ENCODE assay signal across 21 mouse cellular contexts in genomic region chr11:98323136-98323866, GRCm38 (mm10). TPM values are rescaled to one million over a fixed set of nuclear protein-coding genes. Genes with fewer than 3 reads are reported as not detected.
DNase-seq lines count a peak whose midpoint lies in the region; ATAC-seq and TF ChIP-seq lines count a peak whose summit lies in the region.
"Had no signal": no experiment of that assay in that cellular context is flagged by ENCODE, and none has a peak within 500 bp of the region (broad histone marks: within the 10 kb centered on the region; RNA-seq: fewer than 3 reads in every experiment).

No protein-coding gene starts in this region.

- H3K36me3 ChIP-seq in forebrain, embryonic 11.5 days (ENCODE audit: control insufficient read depth, insufficient read depth, low read length), result no peaks in the 10 kb centered on the region
- no peaks in the 10 kb centered on the region for H3K36me3 ChIP-seq in forebrain, embryonic 12.5 days (replicated peaks)
- no peaks in the 10 kb centered on the region for H3K36me3 ChIP-seq in neural tube, embryonic 11.5 days (ENCODE audit: control insufficient read depth, insufficient read depth, low read length)
- H3K36me3 ChIP-seq in heart, adult 2 months (ENCODE audit: control insufficient read depth, insufficient read depth, low read length), result no peaks in the 10 kb centered on the region
- H3K36me3 ChIP-seq: embryonic facial prominence, embryonic 13.5 days; neural tube, embryonic 13.5 days had no signal

- TF ChIP-seq EP300 in heart, adult 2 months (IDR thresholded peaks at IDR 0.05; ENCODE audit: insufficient read depth, low read depth, low read length), result no peak

- DNase-seq in forebrain, embryonic 11.5 days (ENCODE audit: low spot score), result peak; percentile 48
- DNase-seq in left cerebral cortex, postnatal 4 days, result peak; percentile 65
- DNase-seq in left cerebral cortex, adult 8-10 months (ENCODE audit: low spot score in 2 of 2), result no peak
- peak; percentile 71 for DNase-seq in cerebellum, adult 9-11 months
- DNase-seq in neural tube, embryonic 11.5 days (ENCODE audit: low spot score), result peak; percentile 9
- no peak for DNase-seq in heart, adult 2 months
- DNase-seq: right cerebral cortex, postnatal 4 days; thymus, postnatal 25 days had no signal

- no peak for TF ChIP-seq CTCF in heart, adult 2 months (IDR thresholded peaks at IDR 0.05)

- 2% methylated on average over 10 of the region's 10 CpGs for WGBS in forebrain, embryonic 11.5 days
- WGBS in forebrain, embryonic 12.5 days, result 2% methylated on average over 10 of the region's 10 CpGs
- WGBS in neural tube, embryonic 11.5 days, result under 1% methylated on average over 9 of the region's 10 CpGs
- 5% methylated on average over 10 of the region's 10 CpGs for WGBS in heart, adult 2 months

- no peak for TF ChIP-seq POLR2A in heart, adult 2 months (IDR thresholded peaks at IDR 0.05; ENCODE audit: insufficient read depth, low read depth, low read length)

- ATAC-seq in forebrain, embryonic 11.5 days (replicated peaks; ENCODE audit: low FRiP score), result no peak
- no peak for ATAC-seq in forebrain, embryonic 12.5 days (ENCODE audit: low FRiP score)
- no peak for ATAC-seq in neural tube, embryonic 11.5 days (ENCODE audit: insufficient read depth, low FRiP score, low TSS enrichment)
- ATAC-seq: intestine, embryonic 16.5 days had no signal

- H3K9me3 ChIP-seq in forebrain, embryonic 11.5 days (ENCODE audit: control insufficient read depth, low read length), result no peaks in the 10 kb centered on the region
- no peaks in the 10 kb centered on the region for H3K9me3 ChIP-seq in forebrain, embryonic 12.5 days
- H3K9me3 ChIP-seq in neural tube, embryonic 11.5 days (ENCODE audit: control insufficient read depth, low read length), result no peaks in the 10 kb centered on the region
- H3K9me3 ChIP-seq: embryonic facial prominence, embryonic 13.5 days; megakaryocyte, embryonic 14.5 days; neural tube, embryonic 13.5 days had no signal

- no peak overlapping the region for H3K4me2 ChIP-seq in forebrain, embryonic 11.5 days (ENCODE audit: low read depth, low read length, severe bottlenecking)
- no peak overlapping the region for H3K4me2 ChIP-seq in forebrain, embryonic 12.5 days
- H3K4me2 ChIP-seq in neural tube, embryonic 11.5 days (ENCODE audit: low read depth), result no peak overlapping the region
- H3K4me2 ChIP-seq: embryonic facial prominence, embryonic 13.5 days had no signal

- intact Hi-C loops in left cerebral cortex, postnatal 4 days (cut with DNase I), result no loop called here
- intact Hi-C loops in heart, adult 2 months (cut with DNase I), result no loop called here

- H3K27me3 ChIP-seq in forebrain, embryonic 11.5 days (ENCODE audit: control insufficient read depth, insufficient read depth, low read length), result peaks cover 99% of the 10 kb centered on the region
- peaks cover 98% of the 10 kb centered on the region for H3K27me3 ChIP-seq in forebrain, embryonic 12.5 days
- peaks cover 98% of the 10 kb centered on the region for H3K27me3 ChIP-seq in neural tube, embryonic 11.5 days (ENCODE audit: control insufficient read depth, insufficient read depth, low read length)
- peaks cover 39% of the 10 kb centered on the region for H3K27me3 ChIP-seq in heart, adult 2 months (ENCODE audit: control insufficient read depth, insufficient read depth, low read length)

- H3K4me1 ChIP-seq in forebrain, embryonic 11.5 days (replicated peaks; ENCODE audit: control insufficient read depth, insufficient read depth, low read length), result peaks cover 10% of the 10 kb centered on the region
- peaks cover 23% of the 10 kb centered on the region for H3K4me1 ChIP-seq in forebrain, embryonic 12.5 days
- H3K4me1 ChIP-seq in neural tube, embryonic 11.5 days (ENCODE audit: control insufficient read depth, insufficient read depth, low read length), result peaks cover 7% of the 10 kb centered on the region
- H3K4me1 ChIP-seq in heart, adult 2 months (ENCODE audit: control insufficient read depth, insufficient read depth, low read length), result no peaks in the 10 kb centered on the region

- no peak overlapping the region for H3K4me3 ChIP-seq in forebrain, embryonic 11.5 days (ENCODE audit: low read depth, low read length)
- H3K4me3 ChIP-seq in forebrain, embryonic 12.5 days (replicated peaks), result no peak overlapping the region
- no peak overlapping the region for H3K4me3 ChIP-seq in neural tube, embryonic 11.5 days (ENCODE audit: low read depth, low read length)
- no peak overlapping the region for H3K4me3 ChIP-seq in heart, adult 2 months
- H3K4me3 ChIP-seq: embryonic facial prominence, embryonic 13.5 days; megakaryocyte, embryonic 14.5 days; neural tube, embryonic 13.5 days had no signal

- H3K9ac ChIP-seq in forebrain, embryonic 11.5 days (ENCODE audit: low read length), result no peak overlapping the region
- no peak overlapping the region for H3K9ac ChIP-seq in forebrain, embryonic 12.5 days
- H3K9ac ChIP-seq in neural tube, embryonic 11.5 days (ENCODE audit: low read length), result no peak overlapping the region
- H3K9ac ChIP-seq in heart, adult 2 months (ENCODE audit: low read depth, low read length), result no peak overlapping the region
- H3K9ac ChIP-seq: embryonic facial prominence, embryonic 13.5 days had no signal

- no peak overlapping the region for H3K27ac ChIP-seq in forebrain, embryonic 11.5 days (ENCODE audit: low read depth, low read length)
- no peak overlapping the region for H3K27ac ChIP-seq in forebrain, embryonic 12.5 days
- H3K27ac ChIP-seq in neural tube, embryonic 11.5 days (ENCODE audit: low read depth, low read length), result no peak overlapping the region
- H3K27ac ChIP-seq in heart, adult 2 months, result no peak overlapping the region
- H3K27ac ChIP-seq: embryonic facial prominence, embryonic 13.5 days; neural tube, embryonic 13.5 days had no signal

- no peaks in the 10 kb centered on the region for H3K79me2 ChIP-seq in heart, adult 2 months (replicated peaks; ENCODE audit: control insufficient read depth, insufficient read depth, low read length)

RNA-seq across cellular contexts. Expression of gene Neurod2, which starts 6.1 kb away (rescaled TPM):
- polyA plus RNA-seq in forebrain, embryonic 11.5 days (2014; fragmentation: Nextera tagmentation; extraction: Ambion mirVana), result 3.8 and 5.8 TPM in 2 replicates
- polyA plus RNA-seq in forebrain, embryonic 12.5 days (2016; fragmentation: Nextera tagmentation; extraction: Ambion mirVana), result 19.9 and 20.5 TPM in 2 replicates
- 100 to 1,000 TPM; 125 to 133 TPM for total RNA-seq in left cerebral cortex, postnatal 4 days (2021)
- total RNA-seq in left cerebral cortex, adult 8-10 months (2022), result 10 to 100 TPM; 54.9 to 63.3 (median 60.4) TPM
- 1.2 TPM in 2 replicates for polyA plus RNA-seq in neural tube, embryonic 11.5 days (2014; fragmentation: Nextera tagmentation; extraction: Ambion mirVana)
- total RNA-seq in heart, adult 2 months (2021), result not detected
- not detected in 2 replicates for polyA plus RNA-seq in heart, adult 2 months (2012; rRNA removed)
- total RNA-seq: adrenal gland, postnatal 10 days; CH12.LX; heart, postnatal 4 days had no signal
- polyA plus RNA-seq: gonadal fat pad, adult 2 months; heart, embryonic 14.5 days; kidney, embryonic 16.5 days; liver, embryonic 16.5 days; testis, adult 2 months had no signal

RNA-seq across cellular contexts. Expression of gene Ppp1r1b, which starts 24.9 kb away (rescaled TPM):
- 0.29 and 0.41 TPM in 2 replicates for polyA plus RNA-seq in forebrain, embryonic 11.5 days (2014; fragmentation: Nextera tagmentation; extraction: Ambion mirVana)
- 3.0 and 3.1 TPM in 2 replicates for polyA plus RNA-seq in forebrain, embryonic 12.5 days (2016; fragmentation: Nextera tagmentation; extraction: Ambion mirVana)
- 10 to 100 TPM; 52.3 to 53.4 TPM for total RNA-seq in left cerebral cortex, postnatal 4 days (2021)
- 100 to 1,000 TPM; 502 to 655 (median 573) TPM for total RNA-seq in left cerebral cortex, adult 8-10 months (2022)
- 0.15 TPM in 1 of 2 replicates, not detected in the other for polyA plus RNA-seq in neural tube, embryonic 11.5 days (2014; fragmentation: Nextera tagmentation; extraction: Ambion mirVana)
- total RNA-seq in heart, adult 2 months (2021), result 1 to 10 TPM; 2.6 to 5.3 TPM
- polyA plus RNA-seq in heart, adult 2 months (2012; rRNA removed), result 15.8 and 16.2 TPM in 2 replicates

RNA-seq across cellular contexts. Expression of gene Stard3, which starts 34.9 kb away (rescaled TPM):
- polyA plus RNA-seq in forebrain, embryonic 11.5 days (2014; fragmentation: Nextera tagmentation; extraction: Ambion mirVana), result 38.1 and 39.9 TPM in 2 replicates
- 42.0 and 42.5 TPM in 2 replicates for polyA plus RNA-seq in forebrain, embryonic 12.5 days (2016; fragmentation: Nextera tagmentation; extraction: Ambion mirVana)
- total RNA-seq in left cerebral cortex, postnatal 4 days (2021), result 10 to 100 TPM; 21.3 to 26.0 TPM
- total RNA-seq in left cerebral cortex, adult 8-10 months (2022), result 10 to 100 TPM; 35.7 to 40.8 (median 38.3) TPM
- 39.7 and 45.6 TPM in 2 replicates for polyA plus RNA-seq in neural tube, embryonic 11.5 days (2014; fragmentation: Nextera tagmentation; extraction: Ambion mirVana)
- total RNA-seq in heart, adult 2 months (2021), result 10 to 100 TPM; 19.0 to 24.3 TPM
- 58.3 and 62.3 TPM in 2 replicates for polyA plus RNA-seq in heart, adult 2 months (2012; rRNA removed)

Comparison
In these comparisons a context has a peak if more than half of its experiments do, and no peak if none do; other contexts are left out.
1. DNase-seq: peak in forebrain, embryonic 11.5 days (single experiment), left cerebral cortex, postnatal 4 days (single experiment), cerebellum, adult 9-11 months (single experiment) and neural tube, embryonic 11.5 days (single experiment); none in left cerebral cortex, adult 8-10 months (0 of 2) and heart, adult 2 months (0 of 2).